Mouse (Mus musculus) midbrain, embryonic 11.5 days (tissue): ENCODE results near the gene Slc38a8. TPM values are rescaled to one million over a fixed set of nuclear protein-coding genes. Genes with fewer than 3 reads are reported as not detected.

Experiments used
- ATAC-seq: fragments of 200-750 bp; cut with Nextera tagmentation; 2 replicates; pipeline ENCODE4 v1.8.0; 2017; ENCODE audit warnings: moderate TSS enrichment, moderate library complexity; ENCODE audit not compliant: low FRiP score
- DNase-seq: peaks from one replicate; pipeline ENCODE4 v3.0.0; 2015; ENCODE audit warnings: low spot score; ENCODE audit errors: missing footprints
- H3K27ac ChIP-seq: fragments of 300-500 bp; sonication (generic); 2 replicates; pipeline ENCODE4 v1.5.1; 2014; ENCODE audit warnings: low read depth, low read length
- H3K27me3 ChIP-seq: fragments of 300-500 bp; sonication (generic); 2 replicates; pipeline ENCODE4 v1.6.1; 2014; ENCODE audit warnings: mild to moderate bottlenecking, low read length, moderate library complexity, mixed read lengths; ENCODE audit not compliant: control insufficient read depth, insufficient read depth
- H3K36me3 ChIP-seq: fragments of 300-500 bp; sonication (generic); 2 replicates; pipeline ENCODE4 v1.6.1; 2014; ENCODE audit warnings: mild to moderate bottlenecking, low read length, moderate library complexity, mixed read lengths; ENCODE audit not compliant: control insufficient read depth, insufficient read depth
- H3K4me1 ChIP-seq: fragments of 300-500 bp; sonication (generic); 2 replicates; pipeline ENCODE4 v1.6.1; 2014; ENCODE audit warnings: low read length; ENCODE audit not compliant: control insufficient read depth, insufficient read depth
- H3K4me2 ChIP-seq: fragments of 300-500 bp; sonication (generic); 2 replicates; pipeline ENCODE4 v1.6.1; 2014; ENCODE audit warnings: mild to moderate bottlenecking, moderate library complexity
- H3K4me3 ChIP-seq: fragments of 300-500 bp; sonication (generic); 2 replicates; pipeline ENCODE4 v1.5.1; 2014; ENCODE audit warnings: low read depth, low read length
- H3K9ac ChIP-seq: fragments of 300-500 bp; sonication (generic); 2 replicates; pipeline ENCODE4 v1.6.1; 2014; ENCODE audit warnings: low read length
- H3K9me3 ChIP-seq: fragments of 300-500 bp; sonication (generic); 2 replicates; pipeline ENCODE4 v1.6.1; 2016; ENCODE audit warnings: low read length; ENCODE audit not compliant: control insufficient read depth
- WGBS: fragments of 180-500 bp; shearing (Covaris S2); extraction: QIAGEN DNeasy Blood & Tissue Kit; methylation state at CpG from one replicate; pipeline ENCODE4 v1.1.7; 2014; 5-methylcytosine and 5-hydroxymethylcytosine counted together
- polyA plus RNA-seq: library from polyadenylated mRNA; unstranded; fragments of >200 nt; fragmentation: Nextera tagmentation; extraction: Ambion mirVana; gene quantifications from 2 replicates; pipeline ENCODE4 v1.2.1, GENCODE M21; 2014

Slc38a8 gene
- polyA plus RNA-seq, 1 experiment from 2014 or later: not detected

DNA sequence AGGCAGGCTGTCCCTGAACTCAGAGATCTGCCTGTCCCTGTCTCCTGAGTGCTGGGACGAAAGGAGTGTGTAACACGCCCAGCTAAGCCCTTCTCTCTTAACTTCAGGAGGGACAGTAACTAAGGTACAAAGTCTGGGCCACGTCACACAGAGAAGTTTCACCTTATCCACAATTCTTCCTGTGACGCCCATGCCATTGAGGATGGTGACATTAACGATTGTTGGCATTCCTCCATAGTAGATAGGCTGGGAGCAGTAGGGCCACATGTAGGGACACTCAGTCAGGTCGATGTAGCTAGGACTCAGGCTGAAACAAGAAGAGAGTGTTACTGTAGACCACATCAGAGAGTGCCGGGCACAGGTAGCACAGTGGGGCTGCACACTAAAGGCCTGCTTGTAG lies 27.3 kb upstream of the Slc38a8 start:
- ATAC-seq (no peak), DNase-seq (no peak)
- no peaks in the 10 kb centered on the region; the same call in none of the 2 replicates for H3K4me1 ChIP-seq
- H3K27me3 ChIP-seq: no peaks in the 10 kb centered on the region
- WGBS: 92% methylated on average over 7 of the region's 7 CpGs
- H3K9ac ChIP-seq: no peak overlapping the region
- peaks cover 30% of the 10 kb centered on the region for H3K36me3 ChIP-seq
- no peak overlapping the region for H3K4me2 ChIP-seq
- H3K27ac ChIP-seq: no peak overlapping the region
- no peak overlapping the region for H3K4me3 ChIP-seq
- no peaks in the 10 kb centered on the region for H3K9me3 ChIP-seq

- no peak overlapping the region for H3K4me2 ChIP-seq
- H3K27me3 ChIP-seq: no peaks in the 10 kb centered on the region
- ATAC-seq: no peak
- no peak for DNase-seq
- no peak overlapping the region for H3K9ac ChIP-seq
- H3K4me1 ChIP-seq: peaks cover 4% of the 10 kb centered on the region
- H3K27ac ChIP-seq: no peak overlapping the region
- no peaks in the 10 kb centered on the region for H3K9me3 ChIP-seq
- peaks cover 26% of the 10 kb centered on the region for H3K36me3 ChIP-seq
- WGBS: 69% methylated on average over 7 of the region's 7 CpGs
- H3K4me3 ChIP-seq: no peak overlapping the region
These were observed 18.6 kb upstream of the Slc38a8 start for GRCm38 (mm10) chr8:119520102-119520501.

DNA sequence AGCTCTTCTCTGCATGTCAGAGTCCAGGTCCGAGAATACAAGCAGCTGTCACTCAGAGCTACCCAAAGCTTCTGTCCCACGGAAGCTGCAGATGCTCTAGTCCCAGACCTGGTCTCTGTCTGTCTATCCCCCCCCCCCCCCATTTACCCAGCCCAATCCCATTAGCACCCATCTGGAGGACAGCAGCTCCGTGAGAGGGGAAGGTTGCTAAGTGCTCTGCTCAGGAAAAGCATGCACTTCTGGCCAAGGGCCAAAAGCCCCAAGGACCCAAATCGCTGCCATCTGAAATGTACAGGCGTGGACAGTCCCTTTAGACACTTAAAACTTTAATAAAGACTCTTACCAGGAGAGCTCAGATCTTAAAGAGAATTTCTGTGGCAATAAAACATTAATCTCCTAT lies 15.2 kb upstream of the Slc38a8 start:
- WGBS: 69% methylated on average over 5 of the region's 5 CpGs
- peaks cover 4% of the 10 kb centered on the region for H3K4me1 ChIP-seq
- H3K4me3 ChIP-seq: no peak overlapping the region
- H3K27me3 ChIP-seq: no peaks in the 10 kb centered on the region
- H3K27ac ChIP-seq: no peak overlapping the region
- no peak overlapping the region for H3K9ac ChIP-seq
- no peak for ATAC-seq
- DNase-seq: no peak
- peaks cover 30% of the 10 kb centered on the region for H3K36me3 ChIP-seq
- H3K9me3 ChIP-seq: no peaks in the 10 kb centered on the region
- no peak overlapping the region for H3K4me2 ChIP-seq

- H3K36me3 ChIP-seq: peaks cover 26% of the 10 kb centered on the region
- no peaks in the 10 kb centered on the region for H3K9me3 ChIP-seq
- peaks cover 4% of the 10 kb centered on the region for H3K4me1 ChIP-seq
- 42% methylated on average over 3 of the region's 3 CpGs for WGBS
- DNase-seq (no peak), ATAC-seq (no peak)
- no peaks in the 10 kb centered on the region for H3K27me3 ChIP-seq
- H3K27ac ChIP-seq: no peak overlapping the region
- H3K4me2 ChIP-seq: no peak overlapping the region
- no peak overlapping the region for H3K4me3 ChIP-seq
- H3K9ac ChIP-seq: no peak overlapping the region
These were observed 14.3 kb upstream of the Slc38a8 start for GRCm38 (mm10) chr8:119515767-119516166.

- DNase-seq (no peak), ATAC-seq (no peak)
- Histone ChIP-seq H3K9me3 (no peaks in the 10 kb centered on the region), H3K27me3 (no peaks in the 10 kb centered on the region), H3K4me2 (no peak overlapping the region), H3K9ac (no peak overlapping the region), H3K27ac (no peak overlapping the region), H3K4me1 (peaks cover 4% of the 10 kb centered on the region), H3K4me3 (no peak overlapping the region), H3K36me3 (peaks cover 24% of the 10 kb centered on the region)
- WGBS: 91% methylated on average over 3 of the region's 3 CpGs
These were observed 13.4 kb upstream of the Slc38a8 start for GRCm38 (mm10) chr8:119514940-119515339.

GRCm38 (mm10) chr8:119513405-119513804 lies 11.9 kb upstream of the Slc38a8 start:
- H3K9ac ChIP-seq: no peak overlapping the region

GRCm38 (mm10) chr8:119511722-119512121 lies 10.2 kb upstream of the Slc38a8 start:
- ATAC-seq: no peak
- H3K9ac ChIP-seq: no peak overlapping the region
- DNase-seq: no peak
- no peak overlapping the region for H3K27ac ChIP-seq
- no peaks in the 10 kb centered on the region for H3K9me3 ChIP-seq
- peaks cover 4% of the 10 kb centered on the region for H3K4me1 ChIP-seq
- H3K4me3 ChIP-seq: no peak overlapping the region
- 94% methylated on average over 7 of the region's 7 CpGs for WGBS
- no peak overlapping the region for H3K4me2 ChIP-seq
- no peaks in the 10 kb centered on the region for H3K27me3 ChIP-seq
- H3K36me3 ChIP-seq: peaks cover 24% of the 10 kb centered on the region

More at GRCm38 (mm10) chr8:119513405-119513804, 11.9 kb upstream of the Slc38a8 start:
- Histone ChIP-seq H3K4me3 (no peak overlapping the region), H3K27ac (no peak overlapping the region), H3K27me3 (no peaks in the 10 kb centered on the region), H3K4me1 (peaks cover 4% of the 10 kb centered on the region), H3K9me3 (no peaks in the 10 kb centered on the region), H3K4me2 (no peak overlapping the region), H3K36me3 (peaks cover 26% of the 10 kb centered on the region)
- ATAC-seq (no peak), DNase-seq (no peak)
- 96% methylated on average over 4 of the region's 4 CpGs for WGBS

- H3K4me3 ChIP-seq: no peak overlapping the region
- peaks cover 2% of the 10 kb centered on the region for H3K4me1 ChIP-seq
- H3K27me3 ChIP-seq: no peaks in the 10 kb centered on the region
- H3K9me3 ChIP-seq: no peaks in the 10 kb centered on the region
- H3K9ac ChIP-seq: no peak overlapping the region
- H3K36me3 ChIP-seq: peaks cover 24% of the 10 kb centered on the region
- H3K4me2 ChIP-seq: no peak overlapping the region
- WGBS: 93% methylated on average over 9 of the region's 9 CpGs
- H3K27ac ChIP-seq: no peak overlapping the region
- no peak for DNase-seq
- ATAC-seq: no peak
These were observed 9.0 kb upstream of the Slc38a8 start for GRCm38 (mm10) chr8:119510471-119510870.

- H3K4me1 ChIP-seq: peaks cover 12% of the 10 kb centered on the region
- no peaks in the 10 kb centered on the region for H3K27me3 ChIP-seq
- H3K4me2 ChIP-seq: no peak overlapping the region
- H3K36me3 ChIP-seq: peaks cover 14% of the 10 kb centered on the region; the same call in 1 of the 2 replicates
- no peak overlapping the region for H3K27ac ChIP-seq
- H3K4me3 ChIP-seq: no peak overlapping the region
- H3K9me3 ChIP-seq: no peaks in the 10 kb centered on the region
- no peak for ATAC-seq
- H3K9ac ChIP-seq: no peak overlapping the region
- DNase-seq: no peak
- 88% methylated on average over 8 of the region's 8 CpGs for WGBS
These were observed 4.6 kb upstream of the Slc38a8 start for GRCm38 (mm10) chr8:119506106-119506505.

DNA sequence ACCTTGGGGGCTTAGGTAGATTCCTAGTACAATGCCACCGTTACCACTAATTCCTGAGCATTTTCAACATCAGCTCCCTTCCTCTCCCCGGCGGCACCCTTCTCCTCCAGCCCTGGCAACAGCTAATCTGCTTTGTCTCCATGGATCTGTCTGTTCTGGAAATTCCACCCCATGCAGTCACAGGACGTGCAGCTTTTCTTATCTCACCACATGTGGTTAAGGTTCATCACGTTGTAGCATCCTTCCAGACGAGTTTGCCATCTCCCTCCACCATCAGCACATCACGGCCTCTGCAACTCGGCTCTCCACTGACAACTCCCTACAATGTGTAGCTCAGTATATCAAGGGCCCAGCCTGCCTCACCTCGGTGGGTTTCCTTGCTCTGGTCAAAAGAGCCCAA lies 4.0 kb upstream of the Slc38a8 start:
- Histone ChIP-seq H3K4me2 (no peak overlapping the region), H3K27me3 (no peaks in the 10 kb centered on the region), H3K36me3 (peaks cover 14% of the 10 kb centered on the region; the same call in 1 of the 2 replicates), H3K4me1 (peaks cover 12% of the 10 kb centered on the region), H3K9me3 (no peaks in the 10 kb centered on the region), H3K4me3 (no peak overlapping the region), H3K9ac (no peak overlapping the region), H3K27ac (no peak overlapping the region)
- DNase-seq: no peak
- 12% methylated on average over 9 of the region's 9 CpGs for WGBS
- no peak for ATAC-seq
